Mouse (Mus musculus) layer of hippocampus, adult 2 months (tissue): Measurements from ENCODE around the gene Txndc2. TPM values are rescaled to one million over a fixed set of nuclear protein-coding genes. Genes with fewer than 3 reads are reported as not detected.

ENCODE experiments used
- DNase-seq, 2 experiments: peaks; one replicate each; pipeline ENCODE4 v3.0.0; 2022; ENCODE audit warnings: low spot score in 2 of 2
- H3K27ac ChIP-seq: fragments of 200-600 bp; 2 replicates; pipeline ENCODE4 v1.8.1; 2022
- H3K4me3 ChIP-seq: fragments of 200-600 bp; 2 replicates; pipeline ENCODE4 v1.8.1; 2022; ENCODE audit warnings: mild to moderate bottlenecking
- CTCF ChIP-seq: fragments of 200-600 bp; conservative IDR thresholded peaks from 2 replicates; pipeline ENCODE4 v1.8.1; 2022; ENCODE audit warnings: antibody characterized with exemption, mild to moderate bottlenecking, moderate library complexity
- total RNA-seq, 2 experiments: library from RNA; stranded (reverse); gene quantifications; 2 replicates each; pipeline ENCODE4 v1.2.3; 2021

Gene Txndc2
- total RNA-seq, 2 experiments from 2014 or later: not detected

DNA sequence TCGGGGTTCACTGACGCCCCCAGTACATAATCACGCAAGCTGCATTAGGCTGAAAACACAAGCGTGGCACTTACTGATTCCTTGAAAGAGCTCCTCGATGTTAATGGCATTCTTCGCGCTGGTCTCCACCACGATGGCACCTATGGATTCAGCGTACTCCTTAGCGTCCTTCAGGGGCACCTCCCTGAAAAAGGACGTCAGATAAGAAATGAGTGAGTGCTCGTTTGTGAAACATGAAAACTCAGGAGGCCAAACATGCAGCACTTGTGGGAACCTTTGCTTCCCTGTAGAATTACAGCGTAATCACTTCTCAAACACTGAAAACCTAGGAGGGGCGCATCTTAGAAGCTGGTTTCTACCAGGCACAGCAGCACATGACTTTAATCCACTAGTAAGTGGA is 25.8 kb upstream of the Txndc2 start:
- DNase-seq: no peak
- no peak for TF ChIP-seq CTCF
- Histone ChIP-seq H3K4me3 (no peak overlapping the region), H3K27ac (no peak overlapping the region)

DNA sequence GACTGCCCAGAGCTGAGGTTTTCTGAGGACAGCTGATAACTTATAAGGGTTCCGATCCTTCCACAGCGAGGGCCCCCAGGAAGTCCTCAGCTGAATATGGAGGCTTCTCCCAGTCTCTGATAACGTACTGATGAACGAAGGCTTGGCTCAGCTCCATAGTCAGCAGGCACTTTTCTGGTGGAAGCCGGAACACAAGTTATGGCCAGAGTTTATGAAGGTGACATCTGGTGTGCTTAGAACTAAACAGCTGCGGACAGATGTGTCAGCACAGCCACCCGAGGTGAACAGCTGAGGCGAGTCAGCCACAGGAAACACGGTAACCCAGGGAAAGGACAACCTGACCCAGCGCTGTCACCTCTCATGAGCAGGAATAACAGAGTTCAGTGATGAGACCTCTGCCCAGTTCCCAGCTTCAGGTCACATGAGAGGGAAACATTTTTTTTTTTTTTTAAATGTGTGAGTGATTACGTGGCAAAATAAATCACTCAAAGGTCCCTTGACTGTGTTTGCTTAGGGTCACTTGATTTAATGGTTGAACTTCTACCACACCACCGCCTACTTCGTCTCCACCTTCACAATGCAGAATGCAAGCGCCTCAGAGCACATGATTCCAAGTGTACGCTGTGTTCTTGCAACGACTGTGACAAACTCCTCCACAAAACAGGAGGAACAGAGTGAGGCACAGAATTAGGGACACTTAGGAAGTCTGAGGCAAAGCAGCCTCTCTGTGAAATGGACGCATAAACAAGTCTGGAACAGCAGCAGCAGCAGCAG is 24.6 kb upstream of the Txndc2 start:
- no peak for DNase-seq
- no peak for TF ChIP-seq CTCF
- no peak overlapping the region for H3K27ac ChIP-seq
- H3K4me3 ChIP-seq: no peak overlapping the region

- no peak for DNase-seq
- H3K27ac ChIP-seq: no peak overlapping the region
- H3K4me3 ChIP-seq: no peak overlapping the region
- TF ChIP-seq CTCF: no peak
Observed at GRCm38 (mm10) chr17:65665786-65666387, 23.9 kb upstream of the Txndc2 start.

DNA sequence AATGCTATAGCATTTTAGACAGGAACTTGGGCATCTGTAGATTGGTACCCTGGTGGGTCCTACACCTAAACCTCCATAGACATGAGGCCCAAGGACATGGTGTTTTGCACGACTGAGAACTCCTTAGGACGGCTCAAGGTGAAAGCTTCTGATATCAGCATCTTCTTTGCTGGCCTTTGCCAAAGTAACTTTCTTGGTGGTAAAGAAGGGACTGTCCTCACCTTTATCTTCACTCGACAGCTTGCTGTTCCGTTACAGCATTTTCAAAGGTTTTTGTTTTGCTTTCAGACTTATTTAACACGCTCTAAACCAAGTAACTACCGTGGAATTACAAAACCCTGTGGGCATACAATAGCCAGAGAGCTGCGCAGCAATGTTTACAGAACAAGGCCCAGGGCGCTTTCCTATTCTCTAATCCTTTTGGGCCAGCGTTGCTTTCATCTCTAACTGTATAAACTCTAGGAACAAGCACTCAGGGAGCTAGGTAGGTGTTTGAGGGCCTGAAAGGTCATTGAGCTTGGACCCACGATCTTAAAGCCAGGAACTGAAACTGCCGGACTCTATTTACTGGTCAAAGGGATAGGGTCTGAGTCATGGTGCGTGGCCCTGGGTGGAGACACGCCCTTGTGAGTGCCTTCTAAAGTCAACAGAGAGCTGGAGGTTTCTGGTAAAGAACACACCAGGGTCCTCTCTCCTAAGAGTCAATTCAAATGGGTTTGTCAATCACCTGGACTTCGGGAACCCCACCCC is 21.5 kb upstream of the Txndc2 start:
- Histone ChIP-seq H3K27ac (no peak overlapping the region), H3K4me3 (no peak overlapping the region)
- no peak for DNase-seq
- no peak for TF ChIP-seq CTCF

DNA sequence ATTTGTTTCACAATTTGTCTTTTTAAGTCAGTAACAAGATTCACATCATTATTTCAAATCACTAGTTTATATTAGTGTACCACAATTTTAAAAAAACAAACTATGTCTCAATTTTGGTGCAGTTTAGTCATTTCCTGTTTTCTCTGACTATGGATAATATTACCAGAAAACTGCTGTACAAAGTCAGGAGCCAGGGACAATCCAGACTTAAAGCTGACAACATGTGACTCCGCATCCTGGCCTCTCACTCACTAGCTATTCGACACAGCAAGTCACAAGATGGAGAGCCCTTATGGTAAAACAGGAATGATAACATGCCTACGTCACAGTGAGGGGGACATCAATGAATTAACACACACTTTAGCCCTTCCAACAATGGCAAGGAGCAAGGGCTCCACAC is 20.7 kb upstream of the Txndc2 start:
- no peak for DNase-seq
- Histone ChIP-seq H3K27ac (no peak overlapping the region), H3K4me3 (no peak overlapping the region)
- no peak for TF ChIP-seq CTCF

GRCm38 (mm10) chr17:65658416-65658815 is 16.4 kb upstream of the Txndc2 start:
- DNase-seq: no peak

DNA sequence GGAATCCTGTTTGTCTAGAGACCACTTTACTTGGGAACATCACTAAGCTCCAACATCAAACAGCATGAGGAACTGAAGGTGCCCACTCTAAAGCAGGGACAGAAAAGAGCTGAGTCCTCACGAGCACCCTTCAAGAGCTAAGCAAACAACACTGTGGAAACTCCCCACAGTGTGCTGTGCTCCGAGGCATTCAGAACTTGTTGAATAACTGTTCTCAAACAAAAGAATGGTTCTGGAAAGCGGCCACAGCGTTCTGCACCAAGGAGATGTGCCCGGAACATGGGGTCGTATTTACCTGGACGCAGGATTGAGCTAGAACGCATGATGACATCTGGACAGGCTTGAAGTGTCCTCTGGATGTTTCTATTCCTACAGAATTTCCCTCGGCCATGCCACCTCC is 16.0 kb upstream of the Txndc2 start:
- DNase-seq: no peak
- TF ChIP-seq CTCF: no peak
- no peak overlapping the region for H3K4me3 ChIP-seq
- H3K27ac ChIP-seq: no peak overlapping the region

More at GRCm38 (mm10) chr17:65658416-65658815, 16.4 kb upstream of the Txndc2 start:
- Histone ChIP-seq H3K27ac (no peak overlapping the region), H3K4me3 (no peak overlapping the region)
- TF ChIP-seq CTCF: no peak

DNA sequence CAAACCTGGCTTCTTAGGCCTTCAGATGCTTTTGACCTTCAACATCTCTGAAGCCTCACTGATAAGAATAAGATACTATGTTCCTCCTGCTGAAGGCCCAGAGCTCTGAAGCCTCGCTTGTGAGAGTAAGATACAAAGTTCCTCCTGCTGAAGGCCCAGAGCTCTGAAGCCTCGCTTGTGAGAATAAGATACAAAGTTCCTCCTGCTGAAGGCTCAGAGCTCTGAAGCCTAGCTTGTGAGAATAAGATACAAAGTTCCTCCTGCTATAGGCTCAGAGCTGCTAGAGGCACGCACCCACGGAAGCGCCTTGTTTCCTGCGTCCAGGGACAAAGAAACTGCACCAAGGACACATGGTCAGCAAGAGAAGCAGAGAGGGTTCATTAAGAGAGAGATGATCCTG is 14.8 kb upstream of the Txndc2 start:
- H3K27ac ChIP-seq: no peak overlapping the region
- no peak for TF ChIP-seq CTCF
- no peak overlapping the region for H3K4me3 ChIP-seq
- no peak for DNase-seq

DNA sequence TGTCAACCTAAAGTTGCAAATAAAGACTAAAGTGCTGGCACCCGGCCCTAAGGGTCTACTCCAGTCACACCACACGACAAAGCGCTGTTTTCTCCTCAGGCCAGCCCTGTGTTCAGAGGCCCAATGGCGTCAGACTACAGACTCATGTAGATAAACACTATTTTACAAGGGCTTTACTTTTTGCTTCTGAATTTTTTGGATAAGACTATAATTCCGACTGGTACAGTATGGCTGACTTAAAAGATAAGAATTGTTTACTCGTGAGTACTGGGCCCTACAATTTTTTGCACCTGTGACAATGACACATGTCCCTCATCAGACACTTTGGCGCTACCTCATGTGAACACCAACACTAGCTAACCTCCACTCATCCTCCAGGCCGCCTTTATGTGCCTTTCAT is 14.1 kb upstream of the Txndc2 start:
- Histone ChIP-seq H3K4me3 (no peak overlapping the region), H3K27ac (no peak overlapping the region)
- DNase-seq: no peak
- no peak for TF ChIP-seq CTCF

DNA sequence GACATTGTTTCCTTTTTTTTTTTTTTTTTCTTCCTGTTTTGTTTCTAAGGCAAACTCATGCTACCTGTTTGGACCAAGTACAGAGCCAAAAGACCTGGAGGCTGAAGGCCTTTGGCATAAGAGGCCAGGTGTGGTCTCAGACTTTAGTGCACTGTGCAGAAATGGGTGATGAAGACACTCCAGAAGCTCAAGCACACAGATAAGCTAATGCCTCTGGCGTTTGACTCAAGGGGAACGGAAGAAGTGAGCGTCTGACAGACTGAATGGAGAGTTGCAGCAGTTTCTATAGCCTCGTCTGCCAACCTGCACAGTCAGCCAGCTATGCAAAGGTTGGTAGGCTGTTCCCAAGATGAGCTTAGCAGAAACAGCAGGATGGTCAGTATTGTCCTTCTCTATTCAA is 13.6 kb upstream of the Txndc2 start:
- Histone ChIP-seq H3K4me3 (no peak overlapping the region), H3K27ac (no peak overlapping the region)
- TF ChIP-seq CTCF: no peak
- no peak for DNase-seq

- DNase-seq: no peak
- no peak for TF ChIP-seq CTCF
- no peak overlapping the region for H3K4me3 ChIP-seq
- no peak overlapping the region for H3K27ac ChIP-seq
Observed at GRCm38 (mm10) chr17:65650598-65650997, 8.6 kb upstream of the Txndc2 start.

GRCm38 (mm10) chr17:65649175-65649493 is 7.2 kb upstream of the Txndc2 start:
- Histone ChIP-seq H3K27ac (no peak overlapping the region), H3K4me3 (no peak overlapping the region)
- DNase-seq: no peak
- TF ChIP-seq CTCF: no peak

DNA sequence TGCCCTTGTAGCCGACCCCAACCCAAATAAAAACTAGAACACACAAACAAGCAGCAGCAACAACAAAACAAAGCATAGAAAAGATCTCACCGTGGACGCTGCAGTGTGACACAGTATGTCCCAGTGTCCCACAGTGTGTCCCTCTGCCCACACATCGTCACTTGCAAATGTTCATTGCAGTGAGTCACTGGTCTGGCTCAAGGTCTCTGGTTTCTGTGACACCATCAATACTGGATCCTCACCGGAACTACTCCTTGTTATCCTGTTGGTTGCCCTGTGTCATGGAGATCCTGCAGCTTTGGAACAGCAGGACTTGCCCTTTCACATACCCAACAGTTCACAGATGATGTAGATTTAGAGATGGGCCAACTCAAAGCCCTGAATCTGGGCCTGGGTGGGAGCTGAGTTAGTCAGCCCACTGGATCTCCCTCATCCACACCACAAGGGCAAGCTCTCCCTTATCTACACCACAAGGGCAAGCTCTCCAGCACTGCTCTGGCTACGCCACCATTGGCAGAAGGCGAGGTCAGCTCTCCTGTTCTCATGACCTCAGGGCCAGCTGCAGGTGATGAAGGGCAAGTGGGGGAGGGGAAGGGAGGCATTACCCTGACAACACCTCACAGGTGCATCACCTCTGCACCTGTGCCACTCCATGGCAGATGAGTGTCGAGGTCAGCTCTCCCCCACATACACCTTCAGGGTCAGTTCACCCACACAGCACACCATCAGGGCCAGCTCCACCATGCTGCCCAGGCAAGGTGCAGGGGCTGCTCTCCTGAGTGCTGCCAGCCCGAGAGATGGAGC is 6.6 kb upstream of the Txndc2 start:
- DNase-seq: no peak
- Histone ChIP-seq H3K4me3 (no peak overlapping the region), H3K27ac (no peak overlapping the region)
- TF ChIP-seq CTCF: no peak
